Mouse (Mus musculus): ENCODE measurements at regions not wholly inside any gene's neighbourhood (a gene's known extent, or its start where the extent isn't known, plus 50 kb on each side); places are given as distances from the start of the nearest gene placed in this dataset.

DNA sequence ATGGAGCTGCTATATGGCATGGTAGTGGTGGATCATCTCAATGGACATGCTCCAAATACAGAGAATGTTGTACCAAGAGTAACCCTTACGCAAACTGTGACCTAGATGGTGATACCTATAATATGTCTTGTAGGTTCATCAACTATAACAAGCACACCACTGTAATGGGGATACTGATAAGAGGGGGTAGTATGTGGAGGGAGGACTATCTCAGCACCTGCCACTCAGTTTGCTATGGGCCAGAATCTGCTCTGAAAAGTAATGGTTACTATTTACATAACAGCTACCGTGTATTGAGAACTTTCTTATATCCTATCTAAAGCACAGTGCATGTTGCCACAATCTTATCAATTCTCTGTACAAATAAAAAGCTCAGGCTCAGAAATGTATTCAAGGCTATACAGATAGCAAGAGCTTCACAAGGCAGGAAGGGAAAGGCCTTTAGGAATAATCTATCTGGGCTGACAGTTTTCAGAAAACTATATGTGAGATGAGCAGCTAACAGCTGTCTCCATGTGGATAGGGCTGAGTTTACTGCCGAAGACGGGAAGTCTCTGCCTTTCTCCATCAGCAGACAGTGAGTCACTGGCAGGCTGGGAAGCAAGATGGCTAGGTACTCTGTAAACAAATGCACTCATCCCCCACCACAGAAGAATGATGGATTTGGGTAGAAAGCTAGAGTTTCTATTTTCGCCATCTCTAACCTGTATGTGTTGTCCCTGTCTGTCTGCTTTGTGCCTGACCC is 77.1 kb upstream of the Nck2 start:
- DNase-seq (ENCODE audit: inconsistent ontology term): no peak

DNA sequence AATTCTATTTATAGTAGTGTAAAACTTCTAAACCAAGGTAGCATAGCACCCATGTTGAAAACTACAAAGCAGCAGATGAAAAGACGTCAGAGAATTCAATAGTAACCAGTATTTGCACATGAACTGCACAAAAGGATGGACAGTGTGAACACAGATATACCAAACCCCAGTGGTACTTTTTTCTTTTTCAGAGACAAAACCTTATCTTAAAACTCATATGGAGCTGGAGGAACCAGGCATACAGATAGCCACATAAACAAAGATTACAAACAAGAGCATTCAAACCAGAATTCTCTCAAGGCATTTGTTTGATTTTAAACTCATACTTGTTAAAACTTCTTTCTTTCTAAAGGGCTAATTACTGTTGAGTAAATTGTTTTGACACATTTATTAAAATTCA is 72.5 kb upstream of the Nck2 start:
- DNase-seq (ENCODE audit: inconsistent ontology term): no peak

DNA sequence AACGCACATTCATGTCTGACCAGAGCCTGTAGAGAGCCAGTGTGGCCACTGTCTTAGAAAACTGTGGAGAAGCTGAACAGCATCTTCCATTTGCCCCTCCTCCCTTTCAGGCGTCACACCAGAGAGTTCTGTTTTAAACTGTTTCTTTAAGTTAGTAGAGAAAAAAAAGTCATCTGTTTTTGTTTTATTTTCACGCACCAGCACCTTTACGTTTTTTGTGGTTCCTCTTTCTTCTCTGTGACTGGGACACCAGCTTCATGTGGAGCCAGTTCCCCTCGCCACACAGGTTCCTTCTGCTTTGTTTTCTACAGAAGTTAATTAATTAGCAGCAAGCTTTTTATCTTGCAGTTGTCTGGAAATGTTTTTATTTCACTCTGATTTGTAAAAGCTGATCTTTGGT is 69.4 kb upstream of the Nck2 start:
- no peak for DNase-seq (ENCODE audit: inconsistent ontology term)

- no peak for DNase-seq (ENCODE audit: inconsistent ontology term)
Observed at GRCm38 (mm10) chr1:43375851-43376250, 68.5 kb upstream of the Nck2 start.

DNA sequence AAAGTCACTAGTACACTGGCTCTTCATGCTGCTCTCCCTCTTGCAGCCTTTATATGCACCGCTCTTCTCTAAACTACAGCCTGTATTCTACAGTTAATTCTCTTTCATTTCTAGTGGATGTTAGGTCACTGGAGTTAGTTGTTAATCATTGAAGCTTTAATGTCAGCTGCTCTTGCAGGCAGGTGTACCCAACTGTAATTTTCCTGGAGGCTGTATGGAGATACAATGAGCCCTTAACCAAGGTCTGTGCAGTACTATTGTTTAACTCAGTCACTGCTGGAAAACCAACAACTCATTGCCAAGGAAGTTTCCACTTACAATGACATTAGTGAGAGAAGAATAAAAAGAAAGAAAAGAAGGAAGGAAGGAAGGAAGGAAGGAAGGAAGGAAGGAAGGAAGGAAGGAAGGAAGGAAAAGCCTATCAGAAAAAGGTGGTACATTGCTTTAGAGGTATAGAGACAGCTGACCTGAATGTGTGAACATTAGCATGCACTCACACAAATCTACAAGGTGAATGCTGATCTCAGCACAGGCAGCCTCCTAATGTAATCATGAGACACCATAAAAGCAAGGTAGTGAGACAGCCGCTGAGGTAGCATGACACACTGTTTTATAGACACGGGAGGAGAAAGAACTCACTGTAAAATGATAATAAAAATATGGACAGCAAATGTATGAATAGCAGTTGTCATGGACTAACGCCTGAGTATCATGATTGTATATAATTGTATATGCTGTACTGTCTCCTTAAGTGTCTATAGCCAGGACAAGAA is 66.7 kb upstream of the Nck2 start:
- DNase-seq (ENCODE audit: inconsistent ontology term): no peak

- no peak for DNase-seq (ENCODE audit: inconsistent ontology term)
Observed at GRCm38 (mm10) chr1:43385008-43385407, 59.4 kb upstream of the Nck2 start.

GRCm38 (mm10) chr1:43394035-43394434 is 50.3 kb upstream of the Nck2 start:
- no peak for DNase-seq (ENCODE audit: inconsistent ontology term)

All from Muller cell, postnatal 12 days (primary cell).